Mouse (Mus musculus) CH12.LX (cell line): Measurements from ENCODE around the gene Jdp2. TPM values are rescaled to one million over a fixed set of nuclear protein-coding genes. Genes with fewer than 3 reads are reported as not detected.

Experiments
- DNase-seq: peaks from one replicate; pipeline ENCODE4 v3.0.0-alpha.2; 2013; ENCODE audit errors: extremely low read depth
- H3K27ac ChIP-seq: 2 replicates; pipeline ENCODE4 v1.5.1; 2012; ENCODE audit warnings: low read depth, mild to moderate bottlenecking, control low read depth, moderate library complexity; ENCODE audit not compliant: insufficient read depth
- H3K27me3 ChIP-seq: replicated peaks from 2 replicates; pipeline ENCODE3; 2012; ENCODE audit warnings: inconsistent platforms
- H3K36me3 ChIP-seq, 2 experiments: replicated peaks in 1 of 2; 2 replicates each; pipeline versions ENCODE3 to v1.6.1; 2012; ENCODE audit warnings: inconsistent platforms in 1 of 2, low read length in 1 of 2, mild to moderate bottlenecking in 1 of 2, mixed read lengths in 1 of 2, moderate library complexity in 1 of 2; ENCODE audit not compliant: control insufficient read depth in 1 of 2, insufficient read depth in 1 of 2
- H3K4me1 ChIP-seq, 2 experiments: 2 replicates each; pipeline ENCODE4 v1.6.1; 2012; ENCODE audit warnings: inconsistent platforms in 1 of 2, moderate library complexity in 1 of 2; ENCODE audit not compliant: insufficient read depth in 2 of 2, control insufficient read depth in 1 of 2
- H3K4me2 ChIP-seq: 2 replicates; pipeline ENCODE4 v1.6.1; 2012; ENCODE audit warnings: low read depth, mild to moderate bottlenecking, control low read depth; ENCODE audit not compliant: poor library complexity, insufficient read depth, severe bottlenecking
- H3K4me3 ChIP-seq, 3 experiments: fragments of 150-350 bp in 1 of 3; sonication (generic) in 1 of 3; replicated peaks in 1 of 3; 2 replicates each; pipeline versions ENCODE3 to v1.5.1; 2011 to 2012; ENCODE audit warnings: low read depth in 2 of 3, low read length in 2 of 3, mild to moderate bottlenecking in 2 of 3, moderate library complexity in 2 of 3, control low read depth in 1 of 3, improper control_type of control experiment in 1 of 3, inconsistent platforms in 1 of 3, mixed read lengths in 1 of 3; ENCODE audit not compliant: poor library complexity in 1 of 3
- H3K79me2 ChIP-seq: replicated peaks from 2 replicates; pipeline ENCODE4 v1.6.1; 2012; ENCODE audit warnings: mild to moderate bottlenecking, moderate library complexity; ENCODE audit not compliant: control insufficient read depth, poor library complexity, insufficient read depth, severe bottlenecking; ENCODE audit errors: extremely low read depth
- H3K9ac ChIP-seq: 2 replicates; pipeline ENCODE4 v1.6.1; 2012; ENCODE audit warnings: low read depth, mild to moderate bottlenecking, control low read depth, moderate library complexity; ENCODE audit not compliant: insufficient read depth
- H3K9me3 ChIP-seq: replicated peaks from 2 replicates; pipeline ENCODE3; 2012; ENCODE audit warnings: low read length, inconsistent platforms, mixed read lengths
- CHD1 ChIP-seq: IDR thresholded peaks from 2 replicates; pipeline ENCODE4 v1.6.1; 2012; ENCODE audit warnings: low read depth, low read length, improper control_type of control experiment, inconsistent platforms
- CTCF ChIP-seq, 2 experiments: IDR thresholded peaks in 1 of 2; conservative IDR thresholded peaks in 1 of 2; 2 replicates each; pipeline ENCODE4 v1.5.1; 2011 to 2012; ENCODE audit warnings: low read depth in 2 of 2, low read length in 2 of 2, improper control_type of control experiment in 1 of 2, inconsistent platforms in 1 of 2, mild to moderate bottlenecking in 1 of 2, moderate library complexity in 1 of 2
- E2F4 ChIP-seq: IDR thresholded peaks from 2 replicates; pipeline ENCODE4 v1.6.1; 2011; ENCODE audit warnings: low read depth, low read length, improper control_type of control experiment; ENCODE audit not compliant: insufficient replicate concordance
- ELF1 ChIP-seq: IDR thresholded peaks from 2 replicates; pipeline ENCODE4 v1.6.1; 2014; ENCODE audit warnings: low read depth, mild to moderate bottlenecking, inconsistent platforms, low read length, improper control_type of control experiment
- GABPA ChIP-seq: IDR thresholded peaks from 2 replicates; pipeline ENCODE4 v1.6.1; 2012; ENCODE audit warnings: low read depth, low read length, improper control_type of control experiment, inconsistent platforms; ENCODE audit not compliant: insufficient replicate concordance
- JUN ChIP-seq: IDR thresholded peaks from 2 replicates; pipeline ENCODE4 v1.6.1; 2011; ENCODE audit warnings: low read depth, mild to moderate bottlenecking, low read length, improper control_type of control experiment, moderate library complexity; ENCODE audit not compliant: insufficient read depth
- JUND ChIP-seq: conservative IDR thresholded peaks from 2 replicates; pipeline ENCODE4 v1.6.1; 2011; ENCODE audit warnings: low read depth, low read length, improper control_type of control experiment
- MAFK ChIP-seq: IDR thresholded peaks from 2 replicates; pipeline ENCODE4 v1.6.1; 2011; ENCODE audit warnings: low read length, improper control_type of control experiment; ENCODE audit not compliant: insufficient replicate concordance
- MXI1 ChIP-seq: IDR thresholded peaks from 2 replicates; pipeline ENCODE4 v1.6.1; 2011; ENCODE audit warnings: mild to moderate bottlenecking, low read depth, low read length, improper control_type of control experiment
- NRF1 ChIP-seq: IDR thresholded peaks from 2 replicates; pipeline ENCODE4 v1.6.1; 2014; ENCODE audit warnings: low read depth, mild to moderate bottlenecking, inconsistent platforms, low read length, improper control_type of control experiment, moderate library complexity
- POLR2A ChIP-seq: IDR thresholded peaks from 2 replicates; pipeline ENCODE4 v1.6.1; 2011; ENCODE audit warnings: low read depth, mild to moderate bottlenecking, improper control_type of control experiment, low read length
- POLR2AphosphoS2 ChIP-seq: IDR thresholded peaks from 2 replicates; pipeline ENCODE4 v1.6.1; 2011; ENCODE audit warnings: low read depth, low read length, improper control_type of control experiment
- RCOR1 ChIP-seq: conservative IDR thresholded peaks from 2 replicates; pipeline ENCODE4 v1.6.1; 2012; ENCODE audit warnings: low read depth, mild to moderate bottlenecking, inconsistent platforms, low read length, improper control_type of control experiment
- SIN3A ChIP-seq: IDR thresholded peaks from 2 replicates; pipeline ENCODE4 v1.6.1; 2012; ENCODE audit warnings: low read length, improper control_type of control experiment, inconsistent platforms
- SMC3 ChIP-seq: IDR thresholded peaks from 2 replicates; pipeline ENCODE4 v1.6.1; 2011; ENCODE audit warnings: low read depth, low read length, improper control_type of control experiment
- TBP ChIP-seq: conservative IDR thresholded peaks from 2 replicates; pipeline ENCODE4 v1.6.1; 2011; ENCODE audit warnings: low read depth, low read length, improper control_type of control experiment
- TCF12 ChIP-seq: IDR thresholded peaks from 2 replicates; pipeline ENCODE4 v1.6.1; 2014; ENCODE audit warnings: low read depth, mild to moderate bottlenecking, inconsistent platforms, low read length, improper control_type of control experiment
- UBTF ChIP-seq: IDR thresholded peaks from 2 replicates; pipeline ENCODE4 v1.6.1; 2012; ENCODE audit warnings: low read depth, mild to moderate bottlenecking, inconsistent platforms, low read length, improper control_type of control experiment, moderate library complexity
- USF2 ChIP-seq: conservative IDR thresholded peaks from 2 replicates; pipeline ENCODE4 v1.6.1; 2011; ENCODE audit warnings: low read depth, low read length, improper control_type of control experiment
- ZC3H11A ChIP-seq: IDR thresholded peaks from 2 replicates; pipeline ENCODE4 v1.6.1; 2012; ENCODE audit warnings: low read depth, mild to moderate bottlenecking, inconsistent platforms, low read length, improper control_type of control experiment
- ZKSCAN1 ChIP-seq: IDR thresholded peaks from 2 replicates; pipeline ENCODE4 v1.6.1; 2012; ENCODE audit warnings: low read depth, inconsistent platforms, low read length, improper control_type of control experiment, borderline replicate concordance
- ZMIZ1 ChIP-seq: IDR thresholded peaks from 2 replicates; pipeline ENCODE4 v1.6.1; 2012; ENCODE audit warnings: low read depth, mild to moderate bottlenecking, inconsistent platforms, low read length, improper control_type of control experiment
- ZNF384 ChIP-seq: IDR thresholded peaks from 2 replicates; pipeline ENCODE4 v1.6.1; 2012; ENCODE audit warnings: low read depth, low read length, improper control_type of control experiment, inconsistent platforms
- dilution Hi-C: fragments of 300-500 bp; cut with MboI; formaldehyde crosslinking; loops from 2 replicates; pipeline ENCODE4 v1.14.3; 2020; ENCODE audit warnings: low sequenced_read_pairs; ENCODE audit not compliant: extremely low pct_unique_long_range_greater_than_20kb, extremely low pct_ligation_motif_present
- in situ Hi-C: fragments of 300-500 bp; cut with MboI; formaldehyde crosslinking; loops from 3 replicates; pipeline ENCODE4 v1.14.3; 2019; ENCODE audit warnings: low sequenced_read_pairs, low pct_ligation_motif_present, low pct_unique_long_range_greater_than_20kb, mixed read lengths
- polyA plus RNA-seq: library from polyadenylated mRNA; unstranded; fragments of >175 nt; gene quantifications from 2 replicates; pipeline ENCODE4 v1.2.1, GENCODE M21; 2012; ENCODE audit warnings: low read depth; ENCODE audit not compliant: insufficient read length
- total RNA-seq, 2 experiments: library from RNA; depleted of rRNA; stranded (reverse); fragments of 300-350 nt in 1 of 2; fragments of >200 nt in 1 of 2; gene quantifications; 2 replicates each; pipeline ENCODE4 v1.2.3; 2012 to 2014

Gene Jdp2
- total and polyA plus RNA-seq, 3 experiments = 64.7 to 104 (median 86.5) TPM

- dilution Hi-C loops (no loop called here), in situ Hi-C loops (no loop called here)
- Histone ChIP-seq H3K9ac (no peak overlapping the region), H3K4me3 (no peak overlapping the region), H3K4me2 (no peak overlapping the region), H3K36me3 (peaks cover 49 to 75% of the 10 kb centered on the region in 2 experiments), H3K79me2 (no peaks in the 10 kb centered on the region), H3K27ac (no peak overlapping the region), H3K4me1 (peaks cover 4 to 61% of the 10 kb centered on the region in 2 experiments; a peak in 2 of 4 replicates), H3K27me3 (no peaks in the 10 kb centered on the region), H3K9me3 (no peaks in the 10 kb centered on the region)
- no peak for DNase-seq
- TF ChIP-seq ZMIZ1 (no peak), ELF1 (no peak), SMC3 (no peak), JUND (no peak), JUN (no peak), GABPA (no peak), CTCF (conservative IDR thresholded peaks at IDR 0.05 in 1 of 2, IDR thresholded peaks at IDR 0.05 in 1 of 2; ENCODE audit: low read depth in 2 of 2, low read length in 2 of 2) (no peak), SIN3A (no peak), E2F4 (no peak), POLR2AphosphoS2 (no peak), NRF1 (no peak), TCF12 (no peak), TBP (no peak), MAFK (no peak), UBTF (no peak), ZC3H11A (no peak), RCOR1 (no peak), POLR2A (no peak), ZKSCAN1 (no peak), USF2 (no peak)
Observed at GRCm38 (mm10) chr12:85640852-85641563, 42.2 kb downstream of the Jdp2 start.

- no peaks in the 10 kb centered on the region for H3K79me2 ChIP-seq
- no peaks in the 10 kb centered on the region for H3K27me3 ChIP-seq
- TF ChIP-seq CHD1 (no peak), ZNF384 (no peak), MXI1 (no peak), MAFK (no peak)
- no peak overlapping the region for H3K4me3 ChIP-seq
- H3K27ac ChIP-seq = no peak overlapping the region
- H3K4me2 ChIP-seq = no peak overlapping the region
- no peak for DNase-seq
- H3K36me3 ChIP-seq = peaks cover 44 to 70% of the 10 kb centered on the region in 2 experiments
- H3K9me3 ChIP-seq = no peaks in the 10 kb centered on the region
- H3K4me1 ChIP-seq = peaks cover 4 to 56% of the 10 kb centered on the region in 2 experiments; a peak in 2 of 4 replicates
- H3K9ac ChIP-seq = no peak overlapping the region
- dilution Hi-C loops = no loop called here
- in situ Hi-C loops = no loop called here
Observed at GRCm38 (mm10) chr12:85641564-85641931, 42.7 kb downstream of the Jdp2 start.
